Mouse (Mus musculus) hindbrain, postnatal 0 days (tissue): ENCODE results near the gene Clpx. TPM values are rescaled to one million over a fixed set of nuclear protein-coding genes. Genes with fewer than 3 reads are reported as not detected.

Experiments used
- ATAC-seq: fragments of 200-750 bp; cut with Nextera tagmentation; 2 replicates; pipeline ENCODE4 v1.8.0; 2017; ENCODE audit warnings: mild to moderate bottlenecking, moderate TSS enrichment, moderate library complexity
- DNase-seq: peaks from one replicate; pipeline ENCODE4 v3.0.0-alpha.2; 2015; ENCODE audit warnings: low spot score
- H3K27ac ChIP-seq: fragments of 300-500 bp; sonication (generic); 2 replicates; pipeline ENCODE4 v1.5.1; 2014; ENCODE audit warnings: mild to moderate bottlenecking
- H3K27me3 ChIP-seq: fragments of 300-500 bp; sonication (generic); 2 replicates; pipeline ENCODE4 v1.6.1; 2014; ENCODE audit warnings: low read length, mixed read lengths; ENCODE audit not compliant: insufficient read depth
- H3K36me3 ChIP-seq: fragments of 300-500 bp; sonication (generic); 2 replicates; pipeline ENCODE4 v1.6.1; 2014; ENCODE audit warnings: low read length, mixed read lengths; ENCODE audit not compliant: insufficient read depth
- H3K4me1 ChIP-seq: fragments of 300-500 bp; sonication (generic); 2 replicates; pipeline ENCODE4 v1.6.1; 2014; ENCODE audit warnings: antibody characterized with exemption, low read length, mixed read lengths; ENCODE audit not compliant: insufficient read depth
- H3K4me2 ChIP-seq: fragments of 300-500 bp; sonication (generic); 2 replicates; pipeline ENCODE4 v1.6.1; 2014; ENCODE audit warnings: low read depth, mild to moderate bottlenecking, low read length, moderate library complexity, mixed read lengths
- H3K4me3 ChIP-seq: fragments of 300-500 bp; sonication (generic); 2 replicates; pipeline ENCODE4 v1.5.1; 2014; ENCODE audit warnings: low read length
- H3K9ac ChIP-seq: fragments of 300-500 bp; sonication (generic); replicated peaks from 2 replicates; pipeline ENCODE4 v1.6.1; 2014; ENCODE audit warnings: mild to moderate bottlenecking, low read length, moderate library complexity, mixed read lengths
- H3K9me3 ChIP-seq: fragments of 300-500 bp; sonication (generic); 2 replicates; pipeline ENCODE4 v1.6.1; 2016; ENCODE audit warnings: low read length, mixed read lengths
- CTCF ChIP-seq: IDR thresholded peaks from 2 replicates; pipeline ENCODE4 v1.5.1; 2016; ENCODE audit warnings: antibody characterized with exemption, control low read depth, low read depth
- WGBS: fragments of 180-500 bp; shearing (Covaris S2); extraction: QIAGEN DNeasy Blood & Tissue Kit; methylation state at CpG from one replicate; pipeline ENCODE4 v1.1.7; 2014; 5-methylcytosine and 5-hydroxymethylcytosine counted together
- polyA plus RNA-seq: library from polyadenylated mRNA; unstranded; fragments of >200 nt; fragmentation: Nextera tagmentation; extraction: Ambion mirVana; gene quantifications from 2 replicates; pipeline ENCODE4 v1.2.1, GENCODE M21; 2015
- total RNA-seq: library from RNA; depleted of rRNA; stranded (reverse); fragments of >200 nt; gene quantifications from 2 replicates; pipeline ENCODE4 v1.2.3, GENCODE M21; 2014

The Clpx gene
- total and polyA plus RNA-seq, 2 experiments from 2014 or later, result 22.7 to 37.1 TPM

DNA sequence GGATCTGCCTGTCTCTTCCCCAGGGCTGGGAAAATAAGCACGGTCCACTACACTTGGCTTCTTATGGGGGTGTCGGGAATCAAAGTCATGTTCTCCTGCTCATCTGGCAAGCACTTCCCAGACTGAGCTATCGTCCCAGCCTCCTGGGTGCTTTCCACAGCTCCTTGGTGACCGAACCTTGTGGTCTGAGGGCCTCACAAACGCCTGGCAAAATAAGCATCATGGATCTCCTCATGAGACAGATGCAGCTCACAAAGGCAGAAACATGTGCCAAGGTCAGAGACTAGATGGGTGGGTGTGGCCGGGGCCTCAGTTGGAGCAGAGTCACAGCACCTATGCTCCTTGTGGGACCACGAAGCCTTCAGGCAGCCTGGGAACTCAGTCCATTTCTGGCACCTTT lies 34.7 kb upstream of the Clpx start:
- Histone ChIP-seq H3K4me2 (no peak overlapping the region), H3K9ac (no peak overlapping the region), H3K27ac (no peak overlapping the region), H3K9me3 (no peaks in the 10 kb centered on the region), H3K4me1 (no peaks in the 10 kb centered on the region), H3K4me3 (no peak overlapping the region), H3K36me3 (no peaks in the 10 kb centered on the region), H3K27me3 (no peaks in the 10 kb centered on the region)
- no peak for DNase-seq
- no peak for TF ChIP-seq CTCF
- ATAC-seq, result no peak
- 58% methylated on average over 7 of the region's 7 CpGs for WGBS

GRCm38 (mm10) chr9:65261591-65262230 lies 32.3 kb upstream of the Clpx start:
- H3K4me1 ChIP-seq, result no peaks in the 10 kb centered on the region
- H3K9ac ChIP-seq, result no peak overlapping the region
- WGBS, result 63% methylated on average over 2 of the region's 2 CpGs
- TF ChIP-seq CTCF, result no peak
- no peak overlapping the region for H3K4me3 ChIP-seq
- no peak overlapping the region for H3K4me2 ChIP-seq
- ATAC-seq, result no peak
- no peak overlapping the region for H3K27ac ChIP-seq
- DNase-seq, result no peak
- no peaks in the 10 kb centered on the region for H3K9me3 ChIP-seq
- no peaks in the 10 kb centered on the region for H3K27me3 ChIP-seq
- no peaks in the 10 kb centered on the region for H3K36me3 ChIP-seq

DNA sequence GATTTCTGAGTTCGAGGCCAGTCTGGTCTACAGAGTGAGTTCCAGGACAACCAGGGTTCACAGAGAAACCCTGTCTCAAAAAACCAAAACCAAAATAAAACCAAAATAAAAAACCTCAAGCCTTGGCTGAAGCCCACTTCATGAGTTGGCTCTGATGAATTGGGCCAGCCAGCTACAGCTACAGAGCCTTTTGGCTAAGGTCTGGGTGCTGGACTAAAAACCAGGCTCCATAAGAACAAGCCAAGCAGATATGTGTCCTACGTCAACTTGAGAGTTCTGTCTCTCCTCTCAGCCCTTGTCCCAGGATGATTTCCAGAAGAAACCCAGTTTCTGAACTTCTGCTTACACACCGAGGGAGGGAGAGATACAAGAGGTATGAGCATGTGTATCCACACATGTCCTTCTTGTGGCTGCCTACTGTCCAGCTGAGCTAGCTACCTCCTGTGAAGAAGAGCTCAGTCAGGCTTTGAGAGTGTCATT lies 31.4 kb upstream of the Clpx start:
- no peak overlapping the region for H3K4me3 ChIP-seq
- no peak for TF ChIP-seq CTCF
- no peak overlapping the region for H3K27ac ChIP-seq
- H3K9me3 ChIP-seq, result no peaks in the 10 kb centered on the region
- no peak for DNase-seq
- ATAC-seq, result no peak
- 91% methylated on average over 3 of the region's 3 CpGs for WGBS
- no peak overlapping the region for H3K9ac ChIP-seq
- H3K27me3 ChIP-seq, result no peaks in the 10 kb centered on the region
- no peaks in the 10 kb centered on the region for H3K36me3 ChIP-seq
- no peak overlapping the region for H3K4me2 ChIP-seq
- H3K4me1 ChIP-seq, result no peaks in the 10 kb centered on the region

GRCm38 (mm10) chr9:65264959-65265358 lies 29.1 kb upstream of the Clpx start, which contains the start of gene Cilp:
Gene Cilp, plus strand, starts transcription at chr9:65265180.
- H3K9ac ChIP-seq, result no peak within 1 kb of the TSS
- WGBS, result 43% methylated on average over 5 of the region's 5 CpGs
- no peak within 1 kb of the TSS for H3K4me3 ChIP-seq
- no peaks in the 10 kb centered on the region for H3K9me3 ChIP-seq
- no peaks in the 10 kb centered on the region for H3K4me1 ChIP-seq
- no peak for TF ChIP-seq CTCF
- H3K36me3 ChIP-seq, result no peaks in the 10 kb centered on the region
- no peaks in the 10 kb centered on the region for H3K27me3 ChIP-seq
- no peak within 1 kb of the TSS for H3K27ac ChIP-seq
- DNase-seq (peak; percentile 35), ATAC-seq (no peak)
- no peak within 1 kb of the TSS for H3K4me2 ChIP-seq

DNA sequence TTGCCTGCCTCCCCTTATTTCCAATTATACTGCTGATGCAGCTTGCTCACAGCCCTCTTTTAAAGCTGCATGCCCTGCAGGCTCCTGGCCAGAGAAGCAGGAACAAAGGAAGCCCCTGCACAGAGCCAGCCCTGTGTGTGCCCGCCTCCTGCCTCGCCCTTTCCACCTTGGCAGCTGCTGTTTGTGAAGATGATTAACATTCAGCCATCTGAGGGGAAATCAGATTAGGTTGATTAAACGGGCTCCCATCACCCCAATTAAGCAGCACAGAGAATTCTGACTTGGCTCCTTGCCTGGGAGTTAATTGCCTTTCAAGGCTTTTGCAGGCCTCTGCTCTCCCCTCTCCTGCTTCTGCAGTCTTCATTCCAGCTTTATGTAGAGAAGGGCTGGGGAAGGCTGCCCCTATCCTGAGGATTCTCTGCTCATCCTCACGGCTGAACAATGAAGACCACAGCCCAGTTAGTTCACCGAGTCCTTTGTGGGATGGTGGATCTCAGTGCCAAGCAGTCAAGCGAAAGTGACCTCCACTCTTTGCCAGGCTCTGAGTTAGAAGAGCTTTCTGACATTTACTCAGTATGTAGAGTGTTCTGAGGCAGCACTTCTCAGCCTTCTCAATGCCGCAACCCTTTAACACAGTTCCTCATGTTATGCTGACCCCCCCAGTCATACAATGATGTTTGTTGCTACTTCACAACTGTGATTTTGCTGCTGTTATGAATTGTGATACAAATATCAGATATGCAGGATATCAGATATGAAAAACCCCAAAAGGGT lies 26.1 kb upstream of the Clpx start:
- TF ChIP-seq CTCF, result no peak
- Histone ChIP-seq H3K9ac (peak overlapping the region; percentile 13; the same call in 1 of the 2 replicates), H3K4me2 (no peak overlapping the region)

DNA sequence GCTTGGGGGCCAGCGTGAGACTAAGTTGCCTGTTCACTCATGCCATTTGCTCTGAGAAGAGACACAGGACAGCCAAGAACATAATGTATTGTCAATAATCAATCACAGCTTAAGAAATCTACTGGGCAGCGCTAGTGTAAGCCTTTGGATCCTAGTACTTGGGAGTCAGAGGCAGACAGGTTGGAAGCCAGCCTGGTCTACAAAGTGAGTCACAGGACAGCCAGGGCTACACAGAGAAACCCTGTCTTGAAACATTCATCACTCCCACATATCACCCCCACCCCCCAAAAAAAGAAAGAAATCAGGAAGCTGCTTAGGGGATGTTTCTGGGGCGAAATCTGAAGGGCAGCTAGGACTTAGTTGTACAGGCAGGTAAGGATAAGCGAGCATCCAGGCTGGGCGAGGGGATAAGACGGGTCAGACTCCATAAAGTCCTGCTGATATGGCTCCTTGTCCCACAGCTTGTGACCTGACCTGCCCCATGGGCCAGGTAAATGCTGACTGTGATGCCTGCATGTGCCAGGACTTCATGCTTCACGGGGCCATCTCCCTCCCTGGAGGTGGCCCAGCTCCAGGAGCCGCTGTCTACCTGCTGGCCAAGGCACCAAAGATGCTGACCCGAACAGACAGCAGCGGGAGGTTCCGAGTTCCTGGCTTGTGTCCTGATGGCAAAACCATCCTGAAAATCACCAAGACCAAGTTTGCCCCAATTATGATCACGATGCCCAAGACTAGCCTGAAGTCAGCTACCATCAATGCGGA lies 20.8 kb upstream of the Clpx start:
- 88% methylated on average over 13 of the region's 13 CpGs for WGBS
- Histone ChIP-seq H3K9ac (no peak overlapping the region), H3K27ac (no peak overlapping the region), H3K4me1 (no peaks in the 10 kb centered on the region), H3K36me3 (no peaks in the 10 kb centered on the region), H3K27me3 (no peaks in the 10 kb centered on the region), H3K4me3 (no peak overlapping the region), H3K4me2 (no peak overlapping the region), H3K9me3 (no peaks in the 10 kb centered on the region)
- ATAC-seq, result no peak
- no peak for TF ChIP-seq CTCF
- no peak for DNase-seq

More for the DNA sequence above, 26.1 kb upstream of the Clpx start:
- peak; percentile 92 for DNase-seq
- Histone ChIP-seq H3K36me3 (no peaks in the 10 kb centered on the region), H3K9me3 (no peaks in the 10 kb centered on the region), H3K4me3 (no peak overlapping the region), H3K4me1 (no peaks in the 10 kb centered on the region), H3K27me3 (no peaks in the 10 kb centered on the region), H3K27ac (peak overlapping the region; percentile 80)
- 21% methylated on average over 7 of the region's 7 CpGs for WGBS
- peak; percentile 91 for ATAC-seq
